Mouse (Mus musculus) bone marrow macrophage, adult 2 months (primary cell): Measurements from ENCODE around the gene Zfr.
"Not testable (repeated sequence)": the region's sequence is repeated elsewhere in the genome, so short reads cannot be mapped to it uniquely, and the experiment has no call there.

Experiments
- CTCF ChIP-seq: IDR thresholded peaks from 2 replicates; pipeline ENCODE4 v1.5.1; 2012; ENCODE audit warnings: low read depth, mild to moderate bottlenecking, low read length, moderate library complexity
- POLR2A ChIP-seq: IDR thresholded peaks from 2 replicates; pipeline ENCODE4 v1.6.1; 2012; ENCODE audit warnings: mild to moderate bottlenecking, low read depth, low read length, borderline replicate concordance

DNA sequence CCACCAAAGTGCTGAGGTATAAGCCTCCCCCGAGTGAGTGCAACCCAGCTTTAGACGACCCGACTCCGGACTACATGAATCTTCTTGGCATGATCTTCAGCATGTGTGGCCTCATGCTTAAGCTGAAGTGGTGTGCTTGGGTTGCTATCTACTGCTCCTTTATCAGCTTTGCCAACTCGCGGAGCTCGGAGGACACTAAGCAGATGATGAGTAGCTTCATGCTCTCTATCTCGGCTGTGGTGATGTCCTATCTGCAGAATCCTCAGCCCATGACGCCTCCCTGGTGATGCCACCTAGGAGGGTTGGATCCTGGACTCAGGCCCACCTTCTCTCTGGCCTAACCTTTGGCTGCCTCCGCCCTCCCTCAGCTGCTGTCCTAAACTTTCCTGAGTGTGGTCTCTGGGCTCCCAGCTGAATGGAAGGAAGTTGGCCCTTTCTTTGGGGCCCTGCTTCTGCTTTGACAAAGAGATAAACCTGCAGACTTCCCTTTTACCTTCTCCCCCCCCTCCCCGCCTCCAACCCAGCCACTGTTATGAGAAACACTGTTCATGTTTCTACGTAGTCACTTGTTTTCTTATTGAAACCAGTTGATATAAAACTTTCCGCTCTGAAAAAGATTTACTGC lies 63.7 kb downstream of the Zfr start:
- not testable (repeated sequence) for TF ChIP-seq POLR2A, CTCF
